Mouse (Mus musculus) heart, postnatal 14 days (tissue): ENCODE measurements around the gene Man1c1. TPM values are rescaled to one million over a fixed set of nuclear protein-coding genes. Genes with fewer than 3 reads are reported as not detected.

Experiments
- DNase-seq, 2 experiments: peaks; one replicate each; pipeline ENCODE4 v3.0.0; 2021 to 2022
- intact Hi-C: fragments of 180-260 bp; cut with DNase I; formaldehyde crosslinking; loops from one replicate; pipeline ENCODE4 v1.15.1; 2025
- long read RNA-seq, 2 experiments: library from polyadenylated mRNA; stranded (forward); transcript quantifications; one replicate each; pipeline ENCODE4 v2.0.0; 2021
- total RNA-seq, 2 experiments: library from RNA; stranded (reverse); gene quantifications; 2 replicates each; pipeline ENCODE4 v1.2.3; 2021

The Man1c1 gene
- 10 to 100 TPM; 25.1 to 25.8 TPM for total RNA-seq
- long read RNA-seq, experiment 1, full-length matches to known transcripts: 54 of 66 reads
- long read RNA-seq, experiment 1, partial matches to known transcripts: 5 of 66 reads
- long read RNA-seq, experiment 1, other reads (novel, unspliced or antisense): 7 of 66 reads
- long read RNA-seq, experiment 2, full-length matches to known transcripts: 68 of 81 reads
- long read RNA-seq, experiment 2, partial matches to known transcripts: 5 of 81 reads
- long read RNA-seq, experiment 2, other reads (novel, unspliced or antisense): 8 of 81 reads

GRCm38 (mm10) chr4:134703835-134704546 lies at the start of gene Man1c1:
Gene Man1c1, minus strand, starts transcription at chr4:134704290.
- peak; percentile 99 for DNase-seq
- intact Hi-C loops: loop anchor here (2.0 to 5.0 kb wide), 2 partner anchors 42 to 71 kb away; no protein-coding TSS in a partner anchor

GRCm38 (mm10) chr4:134753516-134754261 lies 49.6 kb upstream of the Man1c1 start:
- DNase-seq: no peak
- intact Hi-C loops: loop anchor here (2.0 kb wide), 1 partner anchor 39 kb away; no protein-coding TSS in a partner anchor

- no peak for DNase-seq
These were observed 48.9 kb upstream of the Man1c1 start for GRCm38 (mm10) chr4:134752911-134753426.

GRCm38 (mm10) chr4:134751682-134752380 lies 47.7 kb upstream of the Man1c1 start:
- intact Hi-C loops: loop anchor here (2.0 kb wide), 1 partner anchor 41 kb away; no protein-coding TSS in a partner anchor
- DNase-seq: no peak

More at GRCm38 (mm10) chr4:134752911-134753426, 48.9 kb upstream of the Man1c1 start:
- intact Hi-C loops: loop anchor here (2.0 kb wide), 1 partner anchor 40 kb away; no protein-coding TSS in a partner anchor

- DNase-seq: no peak
- intact Hi-C loops: no loop called here
These were observed 46.7 kb upstream of the Man1c1 start for GRCm38 (mm10) chr4:134750825-134751224.

DNA sequence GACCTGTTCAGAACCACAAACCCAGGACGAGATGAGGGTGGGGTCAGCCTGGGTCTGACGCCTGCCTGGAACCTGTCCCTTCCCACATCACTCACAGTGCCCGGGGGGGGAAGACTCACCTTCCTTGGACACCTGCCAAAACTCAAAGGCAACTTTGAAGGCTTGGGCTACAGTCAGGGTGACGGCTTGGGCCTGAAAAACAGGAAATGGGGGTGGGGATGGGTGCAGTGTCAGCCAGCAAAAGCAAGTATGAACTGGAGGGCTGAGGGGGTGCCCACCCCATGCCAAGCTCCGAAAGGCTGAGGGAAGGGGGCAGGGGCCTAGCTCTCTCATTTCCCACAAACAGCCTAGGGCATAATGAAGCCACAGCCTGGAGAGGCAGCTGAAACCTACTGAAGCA lies 46.2 kb upstream of the Man1c1 start:
- intact Hi-C loops: no loop called here
- DNase-seq: no peak

- DNase-seq: no peak
- intact Hi-C loops: no loop called here
These were observed 45.4 kb upstream of the Man1c1 start for GRCm38 (mm10) chr4:134749301-134750030.

DNA sequence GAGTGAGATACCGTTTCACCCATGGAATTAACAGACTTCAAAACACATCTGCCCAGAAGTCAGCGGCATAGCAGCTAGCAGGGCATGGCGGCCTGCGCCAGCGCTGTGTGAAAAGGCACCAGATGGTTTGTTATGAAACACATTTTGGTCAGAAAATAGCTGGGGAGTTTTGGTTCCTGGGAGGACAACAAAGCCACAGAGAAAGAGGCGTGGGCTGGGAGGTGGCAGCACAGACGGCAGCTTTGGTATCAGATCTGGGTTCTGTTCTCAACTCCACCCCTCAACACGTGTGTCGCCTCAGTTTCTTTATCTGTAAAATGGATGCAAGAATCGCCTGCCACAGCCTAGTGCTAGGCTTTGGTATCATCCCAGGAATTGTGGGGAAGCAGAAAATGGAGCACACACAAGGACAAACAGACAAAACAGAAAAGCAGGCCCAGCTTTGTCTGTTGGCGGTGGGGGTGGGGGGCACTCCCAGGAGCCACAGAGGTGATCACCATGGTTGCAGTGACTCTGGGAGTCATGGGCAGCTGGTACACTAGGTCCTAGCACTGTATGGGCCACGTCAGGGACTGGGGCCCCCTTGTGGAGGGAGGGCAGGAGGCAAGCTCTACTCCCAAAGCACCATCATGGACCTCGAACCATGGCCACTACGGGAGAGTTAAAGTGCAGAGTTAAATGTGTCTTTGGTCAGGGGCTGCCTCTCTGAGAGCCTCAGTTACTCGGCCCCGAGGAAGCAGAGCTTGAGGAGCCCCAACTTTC lies 42.0 kb upstream of the Man1c1 start:
- no peak for DNase-seq
- intact Hi-C loops: no loop called here

DNA sequence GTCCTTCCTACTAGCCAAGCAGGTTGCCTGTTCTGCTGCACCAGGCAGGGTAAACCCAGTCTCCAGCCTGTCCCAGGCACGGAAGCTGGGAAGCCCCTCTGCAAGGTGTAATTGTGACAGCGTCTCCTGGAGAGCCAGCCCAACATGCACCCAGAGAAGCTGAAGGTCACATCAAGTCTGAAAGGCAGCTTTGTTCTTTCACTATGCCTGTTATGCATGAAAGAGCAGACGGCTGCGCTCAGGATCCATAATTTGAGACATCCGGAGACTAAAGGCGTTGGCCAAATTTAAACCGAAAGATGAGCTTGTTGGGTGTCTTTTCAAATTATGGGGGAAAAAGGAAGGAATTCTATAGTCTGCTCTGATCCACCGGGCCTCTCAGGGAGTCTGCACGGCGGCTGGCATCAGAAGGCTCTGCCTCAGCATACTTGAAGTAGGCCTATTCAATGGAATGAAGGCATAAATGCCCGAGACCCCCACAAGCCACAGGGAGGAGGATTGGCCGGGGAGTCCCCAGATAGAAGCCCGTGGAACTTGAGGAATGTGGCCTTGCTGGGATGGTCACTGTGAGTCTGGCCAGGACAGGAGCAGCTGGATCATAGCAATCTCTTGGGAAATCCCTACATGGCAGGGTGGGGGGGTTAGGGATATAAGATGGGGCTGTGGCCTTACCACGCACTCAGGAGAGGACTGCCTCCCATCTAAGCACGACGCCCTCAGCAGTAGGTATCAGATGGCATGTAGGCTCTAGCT lies 40.0 kb upstream of the Man1c1 start:
- intact Hi-C loops: no loop called here
- no peak for DNase-seq

DNA sequence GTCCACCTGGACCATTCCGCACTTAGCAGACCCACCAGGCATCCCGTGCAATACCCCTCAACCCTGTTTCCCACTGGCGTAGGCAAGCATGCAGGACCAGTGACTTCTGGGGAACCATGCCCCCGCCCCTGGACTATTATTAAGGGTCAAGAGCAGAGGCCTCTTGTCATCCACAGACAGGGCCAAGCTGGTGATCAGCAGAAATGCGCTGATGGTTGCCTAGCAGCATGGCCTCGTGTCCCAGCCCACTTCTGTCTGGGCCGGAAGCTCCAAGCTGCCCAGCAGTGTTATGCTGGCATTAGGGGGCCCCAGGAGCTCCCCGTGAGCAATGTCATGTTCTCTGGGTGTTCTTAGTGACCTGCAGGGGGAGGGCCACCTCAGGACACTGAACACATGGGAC lies 37.9 kb upstream of the Man1c1 start:
- intact Hi-C loops: no loop called here

GRCm38 (mm10) chr4:134740186-134740585 lies 36.1 kb upstream of the Man1c1 start:
- DNase-seq: no peak
- intact Hi-C loops: no loop called here

More for the DNA sequence above, 37.9 kb upstream of the Man1c1 start:
- no peak for DNase-seq

DNA sequence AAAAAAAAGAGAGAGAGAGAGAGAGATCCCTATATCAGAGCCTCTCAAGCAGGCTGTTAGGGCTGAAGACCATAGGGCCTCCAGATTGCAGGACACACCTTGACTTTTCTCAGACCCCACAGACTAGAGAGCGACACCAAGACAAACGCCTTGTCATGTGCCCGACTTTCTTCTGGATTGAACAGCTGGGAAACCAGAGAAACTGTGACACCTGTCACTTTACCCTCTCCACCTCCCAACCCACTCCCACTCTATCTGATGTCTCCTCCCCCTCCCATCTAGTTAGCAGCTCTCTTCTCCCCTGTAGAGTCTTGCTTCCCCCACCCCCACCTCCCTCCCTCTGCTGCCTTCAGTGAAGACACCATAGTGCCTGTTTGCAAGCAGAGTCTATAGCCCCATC lies 35.4 kb upstream of the Man1c1 start:
- intact Hi-C loops: no loop called here
- DNase-seq: no peak

DNA sequence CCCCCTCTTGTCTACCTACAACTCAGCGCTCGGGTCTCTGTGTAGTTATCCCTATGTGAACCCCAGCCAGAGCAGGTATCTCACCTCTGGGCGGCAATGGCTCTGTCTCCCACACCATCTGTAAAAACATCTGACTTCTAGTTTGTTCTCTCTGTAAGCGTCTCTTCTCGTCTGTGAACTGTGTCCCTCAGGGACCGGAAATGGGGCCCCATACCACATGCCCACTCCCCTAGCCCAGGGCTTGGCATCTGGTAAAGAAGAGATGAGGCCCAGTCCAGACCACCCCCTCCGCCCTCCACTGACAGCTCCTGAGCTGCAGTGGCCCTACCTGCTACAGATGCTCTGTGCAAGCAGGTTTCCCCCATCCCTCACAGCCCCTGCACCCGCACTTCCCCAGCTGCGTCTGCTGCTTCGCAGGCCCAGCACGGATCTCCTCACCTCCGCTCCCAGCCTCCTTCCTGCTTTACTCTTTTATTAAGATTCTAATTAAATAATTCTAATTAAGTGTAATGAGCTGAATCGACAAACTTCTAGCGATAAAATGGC lies 33.3 kb upstream of the Man1c1 start:
- no peak for DNase-seq
- intact Hi-C loops: no loop called here

GRCm38 (mm10) chr4:134736147-134736546 lies 32.1 kb upstream of the Man1c1 start:
- intact Hi-C loops: no loop called here
- no peak for DNase-seq

DNA sequence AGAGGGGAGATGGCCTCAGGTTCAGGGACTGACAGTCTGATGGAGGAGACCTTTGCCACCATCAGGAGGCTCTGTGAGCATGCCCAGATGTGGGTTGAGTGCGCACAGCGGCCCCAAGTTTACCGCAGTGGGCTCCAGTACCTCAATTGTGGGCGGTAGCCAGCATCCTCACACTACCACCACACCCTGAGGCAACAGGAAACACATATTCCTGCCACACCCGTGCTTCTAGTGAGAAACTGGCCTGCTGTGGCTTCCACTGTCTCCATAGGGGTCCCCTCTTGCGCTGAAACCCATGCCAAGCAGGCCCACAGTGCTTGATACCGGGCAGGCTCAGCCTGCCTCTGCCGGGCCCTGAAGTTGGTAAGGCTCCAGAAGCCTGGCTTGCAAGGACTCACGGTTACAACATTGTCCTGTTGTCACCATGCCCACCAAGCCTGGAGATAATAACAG lies 30.6 kb upstream of the Man1c1 start:
- peak; percentile 54 to 64 for DNase-seq
- intact Hi-C loops: no loop called here

DNA sequence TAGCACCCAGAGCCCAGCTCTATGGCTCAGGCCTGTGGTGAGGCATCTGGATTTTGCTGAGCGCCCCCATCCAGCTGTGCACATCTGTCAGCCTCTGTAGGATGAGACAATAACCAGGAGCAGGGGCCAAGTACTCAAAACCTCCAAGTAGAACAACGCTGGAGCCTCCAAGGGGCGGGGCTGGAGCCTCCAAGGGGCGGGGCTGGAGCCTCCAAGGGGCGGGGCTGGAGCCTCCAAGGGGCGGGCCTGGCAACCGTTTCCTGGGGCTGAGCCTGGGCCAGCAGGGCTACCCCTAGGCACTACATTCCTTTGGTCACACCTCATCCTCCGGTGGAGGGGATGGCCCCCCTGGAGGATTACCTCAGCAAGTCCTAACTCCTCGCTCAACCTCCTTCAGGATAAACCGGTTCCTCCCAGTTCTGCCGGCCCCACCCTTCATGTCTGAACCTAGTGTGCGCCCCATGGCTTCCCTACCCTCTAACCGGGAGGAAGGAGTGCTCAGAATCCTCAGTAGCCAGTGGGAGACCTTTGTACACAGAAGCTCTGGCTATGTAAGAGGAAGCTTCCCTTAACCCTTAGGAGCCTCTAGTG lies 30.0 kb upstream of the Man1c1 start:
- intact Hi-C loops: no loop called here
- DNase-seq: peak; percentile 76 to 84

GRCm38 (mm10) chr4:134733371-134733770 lies 29.3 kb upstream of the Man1c1 start:
- intact Hi-C loops: no loop called here
- no peak for DNase-seq
